Mouse (Mus musculus): Measurements from ENCODE around the gene Slc6a6. TPM values are rescaled to one million over a fixed set of nuclear protein-coding genes. Genes with fewer than 3 reads are reported as not detected.
A peak's percentile ranks its signal among the peaks of the same experiment; 100 is the strongest.

The Slc6a6 gene
- total and polyA plus RNA-seq, 2 experiments, result 34.8 to 96.5 TPM

DNA sequence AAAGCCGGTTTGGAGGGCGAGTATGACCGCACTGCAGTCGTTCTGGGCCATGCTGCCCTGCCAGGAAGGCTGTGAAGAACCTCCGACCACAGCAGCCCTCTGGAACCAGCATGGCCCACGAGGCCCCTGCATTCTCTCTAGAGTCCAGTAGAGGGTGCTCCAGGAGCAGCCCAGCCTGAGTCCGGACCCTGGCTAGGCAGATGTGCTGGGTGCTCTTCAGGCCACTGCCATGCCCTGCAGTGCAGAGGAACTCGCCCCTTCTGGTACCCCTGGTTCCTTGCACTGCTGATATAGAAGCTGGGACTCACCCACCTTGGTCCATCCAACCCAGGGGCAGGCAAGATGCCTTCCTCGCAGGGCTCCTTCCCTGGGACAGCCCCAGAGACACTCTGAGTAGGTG is 92.7 kb downstream of the Slc6a6 start:
- no peak for DNase-seq (ENCODE audit: extremely low read depth, low read depth, low spot score)
- Histone ChIP-seq H3K27me3 (ENCODE audit: control insufficient read depth, insufficient read depth, low read length) (no peaks in the 10 kb centered on the region), H3K9ac (ENCODE audit: low read depth, low read length) (no peak overlapping the region), H3K27ac (replicated peaks; ENCODE audit: insufficient read depth, low read depth, low read length) (no peak overlapping the region), H3K4me1 (ENCODE audit: control insufficient read depth, insufficient read depth, low read length) (no peaks in the 10 kb centered on the region), H3K36me3 (ENCODE audit: control insufficient read depth, insufficient read depth, low read length) (no peaks in the 10 kb centered on the region), H3K79me2 (ENCODE audit: control insufficient read depth, insufficient read depth, low read length) (no peaks in the 10 kb centered on the region), H3K4me3 (ENCODE audit: insufficient read depth, low read depth, low read length) (no peak overlapping the region)
- 13% methylated on average over 9 of the region's 9 CpGs for WGBS
- no peak for TF ChIP-seq POLR2A (IDR thresholded peaks at IDR 0.05; ENCODE audit: extremely low read depth, insufficient read depth, low read length)
- peak; percentile 92 for TF ChIP-seq CTCF (IDR thresholded peaks at IDR 0.05; ENCODE audit: low read depth, low read length)

DNA sequence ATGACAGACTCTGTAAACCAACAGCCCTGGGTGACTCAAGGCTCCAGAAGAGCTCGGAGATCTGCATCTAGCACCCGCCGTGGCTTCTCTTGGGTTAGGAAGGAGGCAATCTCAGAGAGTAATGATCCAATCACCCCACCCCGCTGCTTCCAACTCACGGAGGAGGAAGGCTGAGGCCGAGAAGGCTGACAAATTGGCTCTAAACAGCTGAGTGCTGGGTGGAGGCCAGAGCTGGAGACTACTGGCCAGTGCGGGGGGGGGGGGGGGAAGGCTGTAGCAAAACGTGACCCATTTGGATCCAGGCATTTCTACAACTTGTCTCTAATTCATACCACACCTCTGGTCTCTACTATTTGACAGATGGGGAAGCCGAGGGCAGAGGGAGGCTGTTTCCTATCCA is 95.4 kb downstream of the Slc6a6 start:
- H3K4me1 ChIP-seq (ENCODE audit: control insufficient read depth, insufficient read depth, low read length), result no peaks in the 10 kb centered on the region

DNA sequence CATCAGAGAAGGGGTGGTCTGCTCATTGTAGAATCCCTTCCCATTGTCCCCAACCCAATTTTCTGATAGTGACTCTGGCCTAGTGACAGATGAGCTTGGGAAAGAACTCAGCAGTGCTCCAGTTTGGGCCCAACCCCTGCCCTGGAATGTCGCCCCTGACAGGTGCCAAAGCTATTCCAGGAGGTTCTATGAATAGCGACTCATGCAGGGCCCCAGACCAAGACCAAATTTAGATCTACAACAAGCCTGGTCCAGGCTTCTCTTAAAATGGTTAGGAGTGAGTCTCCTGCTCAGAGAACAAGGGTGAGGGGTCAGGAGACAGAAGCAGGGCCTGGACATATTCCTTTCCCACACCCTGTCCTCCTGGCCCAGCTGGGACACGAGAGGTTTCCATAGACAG is 101.2 kb downstream of the Slc6a6 start:
- Histone ChIP-seq H3K9ac (ENCODE audit: low read depth, low read length) (no peak overlapping the region), H3K27me3 (ENCODE audit: control insufficient read depth, insufficient read depth, low read length) (no peaks in the 10 kb centered on the region), H3K4me3 (ENCODE audit: insufficient read depth, low read depth, low read length) (no peak overlapping the region), H3K4me1 (ENCODE audit: control insufficient read depth, insufficient read depth, low read length) (no peaks in the 10 kb centered on the region), H3K79me2 (ENCODE audit: control insufficient read depth, insufficient read depth, low read length) (no peaks in the 10 kb centered on the region), H3K27ac (replicated peaks; ENCODE audit: insufficient read depth, low read depth, low read length) (no peak overlapping the region), H3K36me3 (ENCODE audit: control insufficient read depth, insufficient read depth, low read length) (no peaks in the 10 kb centered on the region)
- TF ChIP-seq CTCF (IDR thresholded peaks at IDR 0.05; ENCODE audit: low read depth, low read length), result no peak
- no peak for TF ChIP-seq POLR2A (IDR thresholded peaks at IDR 0.05; ENCODE audit: extremely low read depth, insufficient read depth, low read length)
- DNase-seq (ENCODE audit: extremely low read depth, low read depth, low spot score), result no peak
- WGBS, result 84% methylated on average over 3 of the region's 3 CpGs

More for the DNA sequence above, 95.4 kb downstream of the Slc6a6 start:
- 60% methylated on average over 9 of the region's 9 CpGs for WGBS
- Histone ChIP-seq H3K4me3 (ENCODE audit: insufficient read depth, low read depth, low read length) (no peak overlapping the region), H3K27ac (replicated peaks; ENCODE audit: insufficient read depth, low read depth, low read length) (no peak overlapping the region), H3K27me3 (ENCODE audit: control insufficient read depth, insufficient read depth, low read length) (no peaks in the 10 kb centered on the region), H3K79me2 (ENCODE audit: control insufficient read depth, insufficient read depth, low read length) (no peaks in the 10 kb centered on the region), H3K9ac (ENCODE audit: low read depth, low read length) (no peak overlapping the region), H3K36me3 (ENCODE audit: control insufficient read depth, insufficient read depth, low read length) (no peaks in the 10 kb centered on the region)
- DNase-seq (ENCODE audit: extremely low read depth, low read depth, low spot score), result no peak
- TF ChIP-seq CTCF (IDR thresholded peaks at IDR 0.05; ENCODE audit: low read depth, low read length) (no peak), POLR2A (IDR thresholded peaks at IDR 0.05; ENCODE audit: extremely low read depth, insufficient read depth, low read length) (no peak)

DNA sequence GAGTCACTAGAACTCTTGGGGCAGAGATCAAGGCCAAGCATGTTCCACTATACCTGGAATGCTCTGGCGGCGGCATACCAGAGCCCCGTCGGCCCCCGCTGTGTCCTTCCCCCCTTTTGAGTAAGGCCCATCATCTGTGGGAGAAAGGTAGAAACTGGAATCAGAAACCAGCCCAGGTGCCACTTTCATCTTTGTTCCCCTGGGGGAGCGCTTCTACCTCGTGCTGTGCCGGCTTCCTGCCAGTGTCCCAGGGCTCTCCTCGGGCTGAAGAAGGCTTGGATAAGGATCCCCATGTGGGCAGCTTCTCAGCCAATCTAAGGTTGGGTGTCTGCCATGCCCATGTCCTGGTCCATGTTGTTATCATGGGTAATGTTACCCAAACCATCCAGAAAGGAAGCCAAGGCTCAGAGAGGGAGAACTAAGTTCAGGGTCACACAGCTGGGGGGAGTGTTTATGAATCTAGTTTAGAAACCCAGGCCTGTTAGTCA is 104.5 kb downstream of the Slc6a6 start:
- no peak for DNase-seq (ENCODE audit: extremely low read depth, low read depth, low spot score)
- Histone ChIP-seq H3K36me3 (ENCODE audit: control insufficient read depth, insufficient read depth, low read length) (no peaks in the 10 kb centered on the region), H3K79me2 (ENCODE audit: control insufficient read depth, insufficient read depth, low read length) (no peaks in the 10 kb centered on the region), H3K27me3 (ENCODE audit: control insufficient read depth, insufficient read depth, low read length) (no peaks in the 10 kb centered on the region), H3K4me3 (ENCODE audit: insufficient read depth, low read depth, low read length) (no peak overlapping the region), H3K9ac (ENCODE audit: low read depth, low read length) (no peak overlapping the region), H3K27ac (replicated peaks; ENCODE audit: insufficient read depth, low read depth, low read length) (no peak overlapping the region), H3K4me1 (ENCODE audit: control insufficient read depth, insufficient read depth, low read length) (no peaks in the 10 kb centered on the region)
- 79% methylated on average over 9 of the region's 9 CpGs for WGBS
- TF ChIP-seq CTCF (IDR thresholded peaks at IDR 0.05; ENCODE audit: low read depth, low read length), result no peak
- TF ChIP-seq POLR2A (IDR thresholded peaks at IDR 0.05; ENCODE audit: extremely low read depth, insufficient read depth, low read length), result no peak

DNA sequence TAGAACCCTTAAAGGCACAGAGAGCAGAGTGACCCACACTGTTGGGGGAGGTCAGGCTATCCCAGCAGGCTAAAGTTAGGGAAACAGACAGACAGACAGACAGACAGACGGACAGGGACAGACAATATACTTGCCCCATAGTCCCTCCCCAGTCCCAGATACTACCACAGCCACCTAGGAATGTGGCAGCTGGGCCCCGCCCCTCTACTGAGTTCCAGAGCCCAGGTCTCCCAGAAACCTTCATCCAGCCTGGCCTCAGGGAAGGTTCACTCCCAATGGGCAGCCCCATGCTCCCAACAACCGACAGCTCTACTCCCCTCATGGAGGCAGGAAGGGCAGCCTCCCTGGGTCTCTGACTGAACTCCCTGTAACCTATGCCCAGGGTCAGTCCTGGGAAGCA is 111.8 kb downstream of the Slc6a6 start:
- no peaks in the 10 kb centered on the region for H3K27me3 ChIP-seq (ENCODE audit: control insufficient read depth, insufficient read depth, low read length)
- TF ChIP-seq POLR2A (IDR thresholded peaks at IDR 0.05; ENCODE audit: extremely low read depth, insufficient read depth, low read length) (no peak), CTCF (IDR thresholded peaks at IDR 0.05; ENCODE audit: low read depth, low read length) (no peak)
- no peaks in the 10 kb centered on the region for H3K36me3 ChIP-seq (ENCODE audit: control insufficient read depth, insufficient read depth, low read length)
- DNase-seq (ENCODE audit: extremely low read depth, low read depth, low spot score), result no peak
- H3K9ac ChIP-seq (ENCODE audit: low read depth, low read length), result no peak overlapping the region
- H3K4me1 ChIP-seq (ENCODE audit: control insufficient read depth, insufficient read depth, low read length), result no peaks in the 10 kb centered on the region
- no peak overlapping the region for H3K27ac ChIP-seq (replicated peaks; ENCODE audit: insufficient read depth, low read depth, low read length)
- WGBS, result 63% methylated on average over 3 of the region's 3 CpGs
- no peak overlapping the region for H3K4me3 ChIP-seq (ENCODE audit: insufficient read depth, low read depth, low read length)
- no peaks in the 10 kb centered on the region for H3K79me2 ChIP-seq (ENCODE audit: control insufficient read depth, insufficient read depth, low read length)

DNA sequence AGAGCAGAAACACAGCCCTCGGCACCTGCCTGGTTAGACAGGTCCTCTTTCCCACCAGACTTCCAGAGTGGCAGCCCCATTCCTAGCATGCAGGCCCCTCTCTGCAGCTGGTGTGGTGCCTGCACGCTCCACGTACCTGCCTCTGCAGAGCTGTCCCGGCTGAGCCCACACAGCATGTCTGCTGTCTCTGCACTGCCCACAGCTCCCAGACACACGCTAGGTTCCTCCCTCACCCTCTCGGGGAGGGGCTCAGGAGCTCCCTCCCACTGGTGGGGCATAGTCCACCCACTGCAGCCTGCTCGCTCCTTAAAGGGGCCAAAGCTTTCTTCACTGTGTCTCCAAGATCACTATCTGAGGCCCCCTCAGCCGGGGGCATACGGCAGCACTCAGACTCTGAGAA is 112.2 kb downstream of the Slc6a6 start:
- Histone ChIP-seq H3K9ac (ENCODE audit: low read depth, low read length) (no peak overlapping the region), H3K4me3 (ENCODE audit: insufficient read depth, low read depth, low read length) (no peak overlapping the region), H3K79me2 (ENCODE audit: control insufficient read depth, insufficient read depth, low read length) (no peaks in the 10 kb centered on the region), H3K36me3 (ENCODE audit: control insufficient read depth, insufficient read depth, low read length) (no peaks in the 10 kb centered on the region), H3K4me1 (ENCODE audit: control insufficient read depth, insufficient read depth, low read length) (no peaks in the 10 kb centered on the region), H3K27me3 (ENCODE audit: control insufficient read depth, insufficient read depth, low read length) (no peaks in the 10 kb centered on the region), H3K27ac (replicated peaks; ENCODE audit: insufficient read depth, low read depth, low read length) (no peak overlapping the region)
- peak; percentile 41 for DNase-seq (ENCODE audit: extremely low read depth, low read depth, low spot score)
- WGBS, result 55% methylated on average over 9 of the region's 9 CpGs
- TF ChIP-seq POLR2A (IDR thresholded peaks at IDR 0.05; ENCODE audit: extremely low read depth, insufficient read depth, low read length) (no peak), CTCF (IDR thresholded peaks at IDR 0.05; ENCODE audit: low read depth, low read length) (no peak)
